Mouse (Mus musculus) adrenal gland, postnatal 36 days (tissue): ENCODE measurements at regions not wholly inside any gene's neighbourhood (a gene's known extent, or its start where the extent isn't known, plus 50 kb on each side); places are given as distances from the start of the nearest gene placed in this dataset.
A peak's percentile ranks its signal among the peaks of the same experiment; 100 is the strongest.

Source experiments
- DNase-seq, 2 experiments: peaks; one replicate each; pipeline ENCODE4 v3.0.0; 2021; ENCODE audit warnings: mixed read lengths in 1 of 2

DNA sequence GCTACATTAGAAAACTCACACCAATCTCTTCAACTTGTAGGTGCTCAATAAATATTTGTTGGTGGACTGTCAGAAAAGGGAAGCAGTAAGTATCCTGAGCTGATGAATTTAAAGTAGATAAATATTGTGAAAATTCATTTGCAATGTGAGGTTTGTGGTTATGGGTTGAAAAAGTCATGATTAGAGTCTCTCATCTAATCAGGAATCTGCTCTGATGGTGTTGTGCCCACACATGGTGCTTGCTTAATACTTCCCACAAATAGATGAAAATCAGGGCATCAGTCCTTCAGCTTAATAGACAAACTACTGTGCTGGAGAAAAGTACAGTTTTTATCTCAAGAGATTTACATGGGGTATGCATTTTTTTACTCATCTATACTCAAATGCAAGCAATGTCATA lies 59.9 kb downstream of the S1pr1 start:
- no peak for DNase-seq

GRCm38 (mm10) chr3:115652236-115652635 lies 62.6 kb downstream of the S1pr1 start:
- DNase-seq, result no peak

DNA sequence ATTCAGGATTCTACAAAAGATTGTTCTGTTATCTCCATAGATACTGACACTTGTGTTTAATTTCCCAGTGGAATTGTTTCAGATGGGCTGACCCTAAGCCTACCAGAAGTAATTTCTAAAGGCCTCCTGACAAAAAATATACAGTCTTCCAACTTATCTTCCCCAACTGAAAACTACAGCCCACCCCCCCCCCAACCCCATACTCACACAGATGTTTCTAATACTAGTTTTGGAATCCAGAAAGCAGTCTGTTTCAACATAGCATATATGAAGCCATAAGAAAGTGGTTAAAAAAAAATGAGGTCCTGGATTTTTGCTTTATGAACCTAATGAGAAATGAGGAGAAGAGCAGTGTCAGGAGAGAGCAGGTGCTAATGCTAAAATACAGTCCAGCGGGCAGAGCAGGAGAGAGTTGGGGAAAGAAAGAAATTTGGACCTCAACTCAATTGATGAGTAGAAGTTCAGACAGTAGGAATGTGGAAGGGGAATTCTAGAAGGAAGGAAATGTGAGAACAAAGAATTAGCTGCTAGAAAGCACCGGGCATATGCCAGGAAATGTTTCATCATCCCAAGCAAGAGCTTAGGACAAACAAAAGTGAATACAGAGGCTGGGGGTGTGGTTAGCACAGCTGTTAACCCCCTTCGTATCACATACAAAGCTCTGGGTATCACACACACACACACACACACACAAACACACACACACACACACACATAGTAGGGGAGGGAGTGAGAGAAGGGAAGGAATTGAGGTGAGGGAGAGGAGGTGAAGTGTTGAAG lies 65.3 kb downstream of the S1pr1 start:
- no peak for DNase-seq

- no peak for DNase-seq
Observed at GRCm38 (mm10) chr3:115646993-115647392, 67.9 kb downstream of the S1pr1 start.

DNA sequence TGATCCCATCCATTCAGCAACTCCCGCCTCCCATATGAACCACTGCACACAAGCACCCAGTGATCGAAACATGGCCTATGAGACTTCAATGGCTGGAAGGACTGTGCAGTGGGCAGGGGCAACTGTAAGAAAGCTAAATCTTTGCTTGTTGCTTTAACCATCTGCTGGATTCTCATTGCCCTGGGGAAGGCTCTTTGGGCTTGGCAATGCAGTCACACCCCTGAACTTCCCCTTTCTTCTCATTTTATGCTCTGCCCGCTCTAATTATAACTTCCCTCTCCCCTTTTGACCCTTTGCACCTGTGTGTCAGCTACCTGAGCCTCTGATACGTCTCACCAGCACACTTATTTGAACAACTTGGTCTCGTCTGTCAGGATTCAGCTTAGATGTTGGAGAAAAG lies 70.6 kb downstream of the S1pr1 start:
- DNase-seq, result no peak

DNA sequence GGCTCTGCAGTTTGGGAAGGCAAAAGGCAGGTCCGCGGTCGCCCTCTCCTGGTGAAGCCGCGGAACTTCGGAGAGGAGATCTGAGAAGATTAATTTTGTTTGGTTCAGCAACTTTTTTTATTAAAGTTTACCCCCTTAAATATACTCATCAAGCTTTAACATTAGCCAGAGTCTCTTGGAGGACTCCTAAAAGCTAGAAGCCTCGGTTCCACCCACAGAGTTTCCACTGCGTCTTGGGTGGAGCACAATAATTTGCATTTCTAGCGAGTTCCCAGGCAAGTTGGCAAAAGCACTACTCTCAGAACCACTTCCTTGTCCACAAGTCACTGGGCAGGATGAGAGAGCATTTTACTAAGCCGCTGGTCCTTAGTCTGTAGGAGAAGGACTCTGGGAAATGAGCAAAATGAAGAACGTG lies 72.0 kb downstream of the S1pr1 start:
- DNase-seq, result peak; percentile 84 to 88

DNA sequence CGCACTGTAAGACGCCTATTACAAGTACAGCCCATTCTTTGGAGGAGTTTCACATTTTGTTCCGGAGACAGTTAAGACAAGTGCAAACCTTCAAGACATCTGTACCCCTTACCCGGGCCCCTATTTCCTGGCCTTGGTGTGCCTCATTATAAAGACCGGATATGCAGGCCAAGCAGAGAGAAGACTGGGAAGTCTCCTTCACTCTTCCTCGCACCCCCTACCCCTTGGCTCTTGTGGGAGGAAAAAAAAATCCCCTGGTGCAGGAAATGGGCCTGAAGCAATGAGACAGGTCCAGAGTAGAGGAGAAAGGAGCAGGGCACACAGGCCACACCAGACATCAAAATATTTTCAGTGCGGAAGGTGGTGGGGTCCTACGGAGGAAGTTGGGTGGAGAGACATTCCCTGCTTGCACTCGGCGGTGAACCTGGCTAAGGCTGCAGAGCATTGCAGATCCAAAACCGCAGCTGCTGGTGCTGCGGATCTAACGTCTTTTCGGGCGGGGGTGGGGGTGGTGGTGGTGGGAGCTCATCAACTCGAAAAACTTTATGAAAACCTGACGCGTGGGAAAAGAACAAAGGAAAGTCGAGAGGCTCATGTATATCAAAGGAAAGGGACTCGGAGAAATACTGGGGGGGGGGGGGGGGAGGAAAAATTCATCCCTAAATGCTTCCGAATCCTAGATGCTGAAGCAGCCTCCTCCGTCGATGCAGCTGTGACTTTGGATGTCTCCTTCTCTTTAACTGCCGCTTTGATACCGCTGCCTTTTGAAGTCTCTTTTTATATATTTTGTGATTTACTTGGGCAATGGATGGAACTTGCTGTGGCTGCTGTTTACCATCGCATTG lies 72.6 kb downstream of the S1pr1 start:
- DNase-seq, result peak; percentile 12 to 15

DNA sequence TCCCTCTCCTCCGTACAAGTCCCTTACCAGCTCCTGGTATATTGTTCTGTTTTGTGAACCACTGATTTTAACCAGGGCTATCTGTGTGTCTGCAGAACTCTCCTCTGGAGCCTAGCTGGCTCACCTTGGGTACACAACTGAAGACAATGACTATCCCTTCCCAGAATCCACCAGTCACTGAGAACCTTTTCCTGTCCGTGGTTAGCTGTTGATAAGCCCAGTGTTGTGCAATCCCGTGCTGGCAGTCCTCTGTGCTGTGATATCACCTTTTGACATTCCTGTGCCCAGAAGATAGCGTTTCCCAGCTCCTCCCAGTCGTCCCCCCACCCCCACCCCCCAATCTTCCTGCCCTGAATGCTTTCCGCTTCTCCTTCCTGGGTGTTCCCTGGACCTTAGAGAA lies 73.5 kb downstream of the S1pr1 start:
- DNase-seq, result peak; percentile 57 to 64

DNA sequence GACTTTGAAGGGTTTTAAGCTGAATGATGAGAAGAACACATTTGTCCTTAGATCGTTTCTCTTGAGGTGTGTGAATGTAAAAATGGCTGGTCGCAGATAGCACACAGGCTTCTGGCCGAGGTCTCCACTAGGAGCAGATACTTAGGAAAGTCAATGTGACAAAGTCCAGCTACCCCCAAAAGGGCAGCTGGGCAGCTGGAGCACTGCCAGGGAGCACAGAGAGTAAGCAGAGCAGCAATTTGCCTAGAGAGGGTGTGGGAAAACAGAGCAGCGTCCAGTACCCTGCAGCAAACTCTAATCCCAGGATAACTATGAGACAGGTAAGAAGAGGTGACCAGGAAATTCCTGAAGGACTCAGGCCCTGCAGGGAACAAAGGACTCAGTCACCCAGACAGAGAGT lies 79.4 kb downstream of the S1pr1 start:
- DNase-seq, result peak in 1 of 2 experiments; percentile 12

DNA sequence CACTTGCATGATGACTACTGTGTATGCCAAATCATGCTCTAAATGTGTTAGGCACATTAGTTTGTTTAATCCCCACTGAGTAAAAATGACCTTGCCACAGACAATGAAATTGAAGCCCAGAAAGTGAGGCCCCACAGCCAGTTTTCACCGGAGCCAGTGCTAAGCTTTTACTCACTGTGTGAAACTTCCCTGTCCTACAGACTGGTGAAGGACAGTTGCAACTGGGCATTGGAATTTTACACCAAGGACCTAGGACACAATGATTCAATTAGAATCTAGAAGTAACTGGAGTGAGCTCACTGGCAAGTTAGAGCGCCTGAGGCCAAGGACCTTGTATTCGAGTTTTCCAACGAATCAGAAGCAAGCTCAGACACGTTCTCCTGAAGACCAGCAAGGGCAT lies 79.8 kb downstream of the S1pr1 start:
- peak in 1 of 2 experiments; percentile 4 for DNase-seq

- DNase-seq, result no peak
Observed at GRCm38 (mm10) chr3:115632417-115632743, 82.5 kb downstream of the S1pr1 start.

GRCm38 (mm10) chr3:115631573-115632416 lies 83.1 kb downstream of the S1pr1 start:
- DNase-seq, result no peak

GRCm38 (mm10) chr3:115622920-115623319 lies 92.0 kb downstream of the S1pr1 start:
- no peak for DNase-seq

DNA sequence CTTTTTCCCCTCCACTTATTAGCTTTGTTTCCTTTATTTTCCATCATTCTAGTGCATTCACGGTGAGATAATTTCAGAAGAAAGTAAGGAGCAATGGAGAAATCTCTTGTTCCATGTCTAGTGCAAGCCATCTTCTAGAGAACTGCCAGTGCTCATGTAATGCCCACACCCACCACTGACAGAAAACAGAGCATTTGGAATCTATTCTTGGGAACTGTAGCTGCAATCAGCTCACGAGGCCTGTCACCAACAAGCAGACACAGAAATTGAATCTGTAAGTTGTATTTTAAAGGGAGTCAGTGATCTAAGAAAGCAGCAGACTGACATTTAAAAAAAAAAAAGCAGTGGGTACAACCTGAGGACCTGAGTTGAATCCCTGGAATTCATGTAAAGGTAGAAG lies 92.6 kb downstream of the S1pr1 start:
- DNase-seq, result no peak

DNA sequence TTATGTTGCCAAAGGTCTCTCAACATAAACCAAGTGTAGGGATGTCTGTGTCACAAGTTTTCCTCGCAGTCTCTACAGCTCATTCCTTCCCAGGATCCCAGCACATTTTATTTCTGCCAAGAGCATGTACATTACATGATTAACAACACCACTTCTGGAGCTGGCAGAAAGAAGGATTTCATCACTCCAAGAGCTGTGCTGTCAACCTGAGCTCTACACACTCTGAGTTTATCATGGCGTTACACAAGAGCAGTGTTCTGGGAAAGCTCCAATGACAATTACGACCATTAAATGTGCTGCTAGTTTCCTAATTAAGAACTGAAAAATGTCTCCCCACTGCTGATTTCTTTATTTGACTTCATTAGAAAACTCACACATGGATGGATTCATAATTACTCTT lies 94.9 kb downstream of the S1pr1 start:
- no peak for DNase-seq

- peak; percentile 7 to 27 for DNase-seq
Observed at GRCm38 (mm10) chr3:115615994-115616598, 98.8 kb downstream of the S1pr1 start.

GRCm38 (mm10) chr3:115612859-115613258 lies 102.0 kb downstream of the S1pr1 start:
- no peak for DNase-seq

- DNase-seq, result no peak
Observed at GRCm38 (mm10) chr3:115608087-115608486, 106.8 kb downstream of the S1pr1 start.

DNA sequence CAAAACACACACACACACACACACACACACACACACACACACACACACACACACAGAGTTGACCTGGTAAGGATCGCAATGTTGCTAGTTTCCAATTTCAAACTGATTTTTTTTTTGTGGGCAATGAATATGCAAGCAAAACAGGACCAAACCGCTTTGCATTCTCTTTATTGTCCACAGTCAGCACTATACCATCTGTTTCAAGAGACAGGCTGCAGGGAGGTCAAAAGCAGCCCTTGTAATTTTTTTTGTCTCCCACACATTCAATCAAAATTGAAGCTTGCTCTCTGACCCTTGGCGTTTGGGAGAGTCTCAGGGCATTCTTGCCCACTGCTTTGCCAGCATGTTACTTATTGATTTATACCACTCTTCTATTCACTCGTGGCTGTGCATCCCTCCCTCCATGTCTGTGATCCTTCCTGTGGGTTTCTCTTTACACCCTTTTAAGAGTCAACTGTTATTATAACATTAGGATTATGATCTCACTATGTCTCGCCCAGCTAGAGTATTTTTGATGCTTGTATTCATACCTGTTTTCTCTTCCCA lies 110.1 kb downstream of the S1pr1 start:
- DNase-seq, result no peak

DNA sequence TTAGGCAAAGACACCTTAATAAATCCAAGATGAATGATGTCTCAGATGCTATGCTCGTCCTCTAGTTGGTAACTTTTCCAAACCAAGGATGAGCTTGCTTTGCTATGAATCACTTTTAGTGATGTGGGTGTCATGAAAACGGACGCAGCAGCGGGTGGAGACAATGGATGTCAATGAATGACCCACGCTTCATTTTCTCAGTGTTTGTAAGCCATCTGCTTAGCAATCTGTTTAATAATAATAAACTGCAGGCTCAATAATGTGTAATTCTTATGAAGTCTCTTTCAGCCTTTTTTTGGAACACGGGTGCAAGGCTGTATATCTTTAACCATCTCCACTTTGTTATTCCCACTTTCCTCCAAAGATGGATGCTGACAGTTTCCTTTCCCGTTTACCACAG lies 110.6 kb downstream of the S1pr1 start:
- no peak for DNase-seq

- no peak for DNase-seq
Observed at GRCm38 (mm10) chr3:115603803-115604202, 111.1 kb downstream of the S1pr1 start.

- DNase-seq, result no peak
Observed at GRCm38 (mm10) chr3:115599281-115599680, 115.6 kb downstream of the S1pr1 start.
